Mouse (Mus musculus) common myeloid progenitor, adult 5-6 weeks (primary cell): Measurements from ENCODE around the gene Steap4. TPM values are rescaled to one million over a fixed set of nuclear protein-coding genes. Genes with fewer than 3 reads are reported as not detected.
"Not testable (repeated sequence)": the region's sequence is repeated elsewhere in the genome, so short reads cannot be mapped to it uniquely, and the experiment has no call there.

Source experiments
- ATAC-seq: replicated peaks from 2 replicates; pipeline ENCODE4 v1.8.0; 2016; ENCODE audit warnings: low read depth, mild to moderate bottlenecking, moderate TSS enrichment, inconsistent platforms; ENCODE audit not compliant: poor library complexity, severe bottlenecking
- total RNA-seq: library from RNA; stranded (forward); fragments of 200-1000, 187-1606 nt; gene quantifications from 2 replicates; pipeline ENCODE4 v1.2.3, GENCODE M21; 2017

Gene Steap4
- total RNA-seq, 1 experiment from 2014 or later, result not detected

DNA sequence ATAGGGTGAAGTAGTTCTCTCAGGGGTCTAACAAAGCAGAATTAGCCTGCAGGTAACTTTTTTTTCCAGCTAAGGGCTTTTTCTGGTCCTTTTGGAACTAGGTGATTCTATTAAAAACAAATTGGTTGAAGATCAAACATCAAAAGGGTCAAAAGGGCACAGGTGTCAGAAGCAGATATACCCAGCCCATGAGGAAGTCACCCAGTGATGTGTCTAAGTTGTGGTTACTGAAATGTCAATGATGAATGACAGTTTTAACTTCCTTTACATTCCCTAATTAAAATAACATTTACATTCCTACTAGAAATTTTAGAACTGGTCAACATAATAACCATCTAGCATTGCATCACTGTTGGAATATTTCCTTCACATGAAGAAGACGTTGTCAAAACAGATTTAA, 27.7 kb downstream of the Steap4 start:
- peak; percentile 62 for ATAC-seq

DNA sequence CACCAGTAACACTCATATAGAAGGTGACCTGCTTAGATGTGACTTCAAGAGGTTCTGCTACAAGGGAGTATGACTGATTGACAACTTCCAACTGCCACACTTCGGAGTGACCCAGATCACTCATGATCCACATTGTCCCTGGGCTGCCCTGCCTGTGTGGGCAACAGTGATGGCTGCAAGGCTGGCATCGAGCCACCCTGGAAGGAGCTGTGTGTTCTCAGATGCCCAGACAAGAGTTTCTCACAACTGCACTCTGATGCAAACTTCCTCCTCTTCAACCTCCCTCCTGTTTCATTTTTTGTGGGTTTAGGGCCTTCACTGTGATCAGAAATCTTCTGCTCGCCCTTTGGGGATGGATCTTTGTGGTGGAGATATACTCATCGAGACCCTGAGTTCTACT, 28.2 kb downstream of the Steap4 start:
- peak; percentile 83 for ATAC-seq

GRCm38 (mm10) chr5:7991631-7992030, 31.4 kb downstream of the Steap4 start:
- ATAC-seq, result not testable (repeated sequence)

DNA sequence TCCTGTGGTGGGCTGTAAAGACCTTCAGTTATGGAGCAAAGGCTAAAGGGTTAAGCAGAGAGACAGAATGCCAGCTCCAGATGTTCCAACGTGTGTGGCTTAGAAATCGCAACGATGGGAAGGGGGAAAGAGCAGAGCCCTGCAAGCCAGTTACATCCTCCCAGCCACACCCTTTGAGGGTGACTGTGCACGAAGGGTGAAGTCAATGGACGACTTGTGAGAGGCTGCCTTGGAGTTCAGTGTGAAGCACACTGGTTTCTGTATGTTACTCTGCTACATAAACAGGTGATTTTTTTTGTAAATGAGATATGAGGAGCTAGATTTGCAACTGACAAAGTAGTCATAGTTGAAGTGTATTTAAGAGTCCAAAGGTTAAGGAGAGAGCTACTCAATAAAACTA, 33.5 kb downstream of the Steap4 start:
- no peak for ATAC-seq

GRCm38 (mm10) chr5:7995288-7995897, 35.1 kb downstream of the Steap4 start:
- ATAC-seq, result no peak

DNA sequence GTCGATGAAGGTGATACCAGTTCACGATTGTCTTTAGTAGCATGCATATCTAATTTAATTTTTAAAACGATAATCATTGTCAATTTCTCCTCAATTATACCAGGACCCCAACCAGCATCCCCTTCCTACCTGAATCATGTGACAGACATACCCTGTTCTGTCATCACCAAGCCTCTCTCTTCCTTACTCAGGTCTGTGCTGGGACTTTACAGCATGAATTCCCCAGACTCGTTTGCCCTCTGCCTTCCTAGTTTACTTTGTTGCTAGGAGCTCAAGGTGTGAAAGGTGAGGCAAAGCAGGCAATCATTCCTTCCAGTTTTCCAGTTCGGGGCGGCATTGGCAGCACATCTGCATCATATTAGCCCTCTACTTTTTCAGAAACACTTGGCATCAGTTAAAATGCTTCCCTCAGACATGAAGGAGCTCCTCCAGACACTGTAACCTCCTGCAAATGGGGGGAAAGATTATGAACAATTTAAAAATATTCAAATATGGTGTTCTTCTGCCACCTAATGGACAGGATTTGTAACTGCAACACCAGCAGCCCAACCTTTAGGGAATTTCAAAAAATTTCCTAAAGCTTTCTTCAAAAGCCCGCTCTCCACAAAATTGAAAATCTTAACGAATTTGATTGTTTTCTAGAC, 36.3 kb downstream of the Steap4 start:
- peak; percentile 92 for ATAC-seq

DNA sequence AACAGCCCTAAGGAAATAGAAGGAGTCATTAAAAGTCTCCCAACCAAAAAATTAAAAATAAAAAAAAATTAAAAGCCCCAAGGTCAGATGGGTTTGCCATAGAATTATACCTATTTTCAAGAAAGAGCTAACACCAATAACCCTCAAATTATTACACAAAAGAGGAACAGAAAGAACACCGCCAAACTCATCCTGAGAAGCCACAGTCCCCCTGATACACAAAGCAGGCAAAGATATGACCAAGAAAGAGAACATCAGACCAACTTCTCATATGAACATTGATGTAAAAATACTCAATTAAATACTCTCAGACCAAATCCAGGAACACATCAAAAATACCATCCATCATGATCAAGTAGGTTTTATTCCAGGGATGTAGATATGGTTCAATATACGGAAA, 36.8 kb downstream of the Steap4 start:
- no peak for ATAC-seq

GRCm38 (mm10) chr5:8000466-8000865, 40.2 kb downstream of the Steap4 start:
- no peak for ATAC-seq

GRCm38 (mm10) chr5:8002827-8003226, 42.6 kb downstream of the Steap4 start:
- ATAC-seq, result no peak

- ATAC-seq, result no peak
These were observed 53.0 kb downstream of the Steap4 start for GRCm38 (mm10) chr5:8013276-8013675.

Other genes with a start within 250 kb of the Steap4 start
- 103 and 114 TPM in 2 replicates for gene Sri, start 85.6 kb downstream of the Steap4 start, total RNA-seq